Mouse (Mus musculus): Measurements from ENCODE around the gene Tmem115. TPM values are rescaled to one million over a fixed set of nuclear protein-coding genes. Genes with fewer than 3 reads are reported as not detected.

Gene Tmem115
- polyA plus RNA-seq, 1 experiment from 2014 or later, result 41.3 TPM

DNA sequence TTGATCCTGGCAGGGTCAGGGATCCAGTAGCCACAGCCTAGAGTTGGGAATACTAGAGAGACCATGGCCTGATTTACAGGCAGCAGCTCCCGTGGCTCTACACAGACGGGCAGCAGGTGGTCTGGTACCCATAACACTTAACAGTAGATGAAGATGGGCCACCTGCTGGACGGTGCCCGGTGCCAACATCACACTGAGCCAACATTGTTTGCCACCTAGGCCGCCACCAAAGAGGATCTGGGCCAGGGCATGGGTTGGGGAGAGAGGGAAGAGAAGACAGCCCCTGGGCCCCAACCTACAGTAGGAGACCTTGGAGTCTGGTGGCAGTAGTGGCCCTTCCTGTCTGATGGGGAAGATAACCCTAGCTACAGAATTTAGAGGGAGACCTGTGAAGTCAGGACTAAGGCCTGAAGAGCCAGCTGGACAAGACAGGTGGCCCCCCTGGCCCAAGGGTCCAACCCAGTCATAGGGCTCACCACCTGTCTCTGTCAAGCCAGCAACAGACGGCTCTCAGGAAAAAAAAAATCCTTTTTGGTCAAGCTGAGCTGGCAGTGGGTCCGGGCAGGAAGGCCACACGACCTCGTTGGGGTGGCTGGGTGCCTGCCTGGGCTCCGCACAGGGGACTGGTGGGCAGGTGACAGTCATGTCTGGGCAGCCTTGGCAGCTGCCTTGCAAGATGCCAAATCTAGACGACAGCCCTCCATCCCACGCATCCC, 31.5 kb upstream of the Tmem115 start:
- ATAC-seq, result no peak
- no peak overlapping the region for H3K27ac ChIP-seq

DNA sequence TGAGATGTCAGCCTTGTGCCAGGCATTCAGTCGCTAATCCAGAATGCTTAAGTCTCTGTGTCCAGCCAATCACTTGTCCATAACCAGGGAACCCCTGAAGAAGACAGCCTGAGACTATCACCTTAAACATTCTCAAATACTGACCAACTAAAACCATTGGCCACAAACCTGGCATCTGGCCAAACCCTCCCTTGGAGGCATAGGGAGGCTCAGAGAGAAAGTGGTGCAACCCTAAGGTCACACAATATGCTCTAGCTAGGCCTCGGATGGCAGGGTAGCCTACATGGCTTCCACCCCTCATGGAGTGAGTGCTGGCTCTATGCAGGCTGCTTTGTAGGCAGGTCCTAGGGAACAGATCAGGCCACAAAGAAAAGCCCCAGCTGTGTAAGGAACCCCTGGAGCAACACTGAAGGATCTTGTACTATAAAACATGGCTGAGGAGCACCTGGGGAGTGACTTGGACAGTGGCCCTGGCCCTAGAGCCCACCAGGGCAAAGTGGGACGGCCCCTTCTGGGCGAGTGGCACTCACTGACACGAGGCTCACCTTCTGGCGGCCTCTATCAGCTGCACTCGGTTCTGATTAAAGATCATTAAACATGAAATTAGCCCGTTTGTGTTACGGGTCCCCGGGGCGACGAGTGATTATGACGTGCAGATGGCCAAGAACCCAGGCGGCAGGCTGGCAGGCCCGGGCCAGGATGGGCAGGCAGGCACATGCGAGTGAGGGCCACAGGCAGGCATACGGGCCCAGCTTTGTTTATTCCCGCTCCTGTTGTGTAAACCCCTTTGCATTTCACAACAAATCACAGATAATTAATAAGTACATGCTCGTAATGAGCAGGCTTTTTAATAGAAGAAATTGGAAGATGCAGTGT, 28.8 kb upstream of the Tmem115 start:
- 54% methylated on average over 19 of the region's 19 CpGs for WGBS
- H3K36me3 ChIP-seq, result 0 out of 2 replicates have a peak, but pooled peaks cover 6% of the 10 kb centered on the region

More for the DNA sequence above, 31.5 kb upstream of the Tmem115 start:
- Histone ChIP-seq H3K4me3 (replicated peaks) (no peak overlapping the region), H3K9ac (replicated peaks) (no peak overlapping the region), H3K9me3 (no peaks in the 10 kb centered on the region), H3K27me3 (no peaks in the 10 kb centered on the region), H3K4me2 (replicated peaks) (no peak overlapping the region), H3K36me3 (peaks cover 17% of the 10 kb centered on the region), H3K4me1 (replicated peaks) (peaks cover 39% of the 10 kb centered on the region)
- 90% methylated on average over 12 of the region's 12 CpGs for WGBS

DNA sequence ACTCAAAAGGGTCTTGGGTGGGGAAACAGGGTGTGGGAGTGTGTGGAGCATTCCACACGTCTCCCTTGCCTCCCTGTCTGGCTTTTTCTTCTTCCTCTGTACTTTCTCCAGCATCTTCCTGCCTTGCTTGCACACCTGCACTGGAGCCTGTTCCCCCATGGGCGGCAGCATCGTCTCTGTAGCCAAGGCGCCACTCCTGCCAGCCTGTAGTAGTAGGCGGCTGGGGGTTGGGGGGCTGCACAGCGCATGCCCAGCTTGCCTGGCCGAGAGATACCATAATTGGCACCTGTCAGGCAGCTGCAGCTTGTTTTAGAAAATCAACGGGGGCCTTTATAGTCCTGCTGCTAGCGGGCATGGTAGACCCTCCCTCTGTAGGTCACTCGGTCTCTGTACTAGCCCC, 25.5 kb upstream of the Tmem115 start:
- H3K4me1 ChIP-seq (replicated peaks), result peaks cover 99% of the 10 kb centered on the region
- no peak overlapping the region for H3K9ac ChIP-seq (replicated peaks)

More for the DNA sequence above, 28.8 kb upstream of the Tmem115 start:
- H3K4me3 ChIP-seq (replicated peaks), result no peak overlapping the region
- H3K27me3 ChIP-seq, result no peaks in the 10 kb centered on the region
- no peak for ATAC-seq
- peaks cover 66% of the 10 kb centered on the region for H3K4me1 ChIP-seq (replicated peaks)
- H3K27ac ChIP-seq, result peak overlapping the region; percentile 68
- H3K9ac ChIP-seq (replicated peaks), result 0 out of 2 replicates have a peak overlapping the region, but pooled peaks have one; percentile 1
- H3K9me3 ChIP-seq, result no peaks in the 10 kb centered on the region
- no peak overlapping the region for H3K4me2 ChIP-seq (replicated peaks)

DNA sequence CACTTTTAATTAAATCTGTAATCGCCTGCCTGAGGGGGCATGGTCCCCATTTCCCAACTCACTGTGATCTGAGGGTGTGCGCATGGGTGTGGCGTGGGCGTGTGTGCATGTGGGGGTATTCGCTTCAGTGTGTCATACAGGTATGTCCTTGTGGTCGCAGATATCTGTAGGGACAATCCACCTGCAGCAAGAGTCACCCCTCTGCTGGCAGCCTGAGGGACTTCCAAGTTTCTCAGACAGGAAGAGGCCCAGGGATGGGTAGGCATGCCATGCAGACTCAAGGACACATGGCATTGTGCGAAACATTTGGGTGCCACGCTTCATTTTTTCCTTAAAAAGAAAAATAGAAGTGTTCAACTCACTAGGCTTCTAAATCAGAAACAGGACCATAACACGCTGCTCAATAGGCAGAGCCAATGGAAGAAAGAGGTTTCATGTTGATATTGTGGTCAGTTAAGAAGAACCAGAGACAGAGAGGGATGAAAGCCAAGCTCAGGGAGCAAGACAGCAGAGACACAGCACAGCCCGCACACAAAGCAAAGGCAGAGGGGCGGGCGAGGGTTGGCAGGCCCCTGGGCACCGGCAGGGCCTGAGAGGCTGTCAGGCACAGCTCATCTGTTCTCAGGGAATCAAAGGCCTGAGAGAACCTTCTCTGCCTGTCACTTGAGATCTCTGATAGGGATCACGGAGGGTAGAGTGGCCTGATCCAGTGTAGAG, 23.2 kb upstream of the Tmem115 start:
- Histone ChIP-seq H3K36me3 (0 out of 2 replicates have a peak, but pooled peaks cover 3% of the 10 kb centered on the region), H3K27ac (peak overlapping the region; percentile 82), H3K27me3 (no peaks in the 10 kb centered on the region), H3K4me2 (replicated peaks) (no peak overlapping the region), H3K9ac (replicated peaks) (no peak overlapping the region), H3K4me1 (replicated peaks) (peaks cover 87% of the 10 kb centered on the region), H3K9me3 (no peaks in the 10 kb centered on the region), H3K4me3 (replicated peaks) (no peak overlapping the region)
- WGBS, result 87% methylated on average over 14 of the region's 14 CpGs
- no peak for ATAC-seq

More for the DNA sequence above, 25.5 kb upstream of the Tmem115 start:
- Histone ChIP-seq H3K36me3 (0 out of 2 replicates have a peak, but pooled peaks cover 3% of the 10 kb centered on the region), H3K27me3 (no peaks in the 10 kb centered on the region), H3K27ac (peak overlapping the region; percentile 63), H3K4me3 (replicated peaks) (no peak overlapping the region), H3K9me3 (no peaks in the 10 kb centered on the region), H3K4me2 (replicated peaks) (no peak overlapping the region)
- peak; percentile 34; the same call in 1 of the 2 replicates for ATAC-seq
- WGBS, result 29% methylated on average over 10 of the region's 10 CpGs

DNA sequence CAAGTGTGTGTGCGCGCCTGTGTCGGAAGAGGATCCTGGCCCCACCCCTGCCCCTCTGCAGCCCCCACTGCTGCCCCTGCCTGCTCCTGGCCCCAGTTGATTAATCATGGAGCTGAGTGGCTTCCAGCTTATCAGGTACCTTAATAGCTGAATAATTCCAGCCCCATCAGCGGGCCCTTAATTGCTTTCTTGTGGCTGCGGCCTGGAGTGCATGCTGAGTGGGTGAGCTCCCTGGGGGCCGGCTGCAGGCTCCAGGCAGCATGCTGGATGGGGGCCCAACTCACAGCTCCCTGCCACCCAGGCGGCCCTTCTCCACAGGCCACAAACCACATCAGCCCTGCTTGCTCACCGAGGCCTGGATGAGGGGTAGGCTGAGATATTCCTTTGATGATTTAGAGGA, 22.3 kb upstream of the Tmem115 start:
- Histone ChIP-seq H3K27ac (peak overlapping the region; percentile 82), H3K4me1 (replicated peaks) (peaks cover 78% of the 10 kb centered on the region), H3K4me2 (replicated peaks) (no peak overlapping the region), H3K9me3 (no peaks in the 10 kb centered on the region), H3K4me3 (replicated peaks) (no peak overlapping the region), H3K9ac (replicated peaks) (no peak overlapping the region), H3K36me3 (0 out of 2 replicates have a peak, but pooled peaks cover 5% of the 10 kb centered on the region), H3K27me3 (no peaks in the 10 kb centered on the region)
- ATAC-seq, result peak; percentile 0; the same call in 1 of the 2 replicates
- 52% methylated on average over 8 of the region's 8 CpGs for WGBS

DNA sequence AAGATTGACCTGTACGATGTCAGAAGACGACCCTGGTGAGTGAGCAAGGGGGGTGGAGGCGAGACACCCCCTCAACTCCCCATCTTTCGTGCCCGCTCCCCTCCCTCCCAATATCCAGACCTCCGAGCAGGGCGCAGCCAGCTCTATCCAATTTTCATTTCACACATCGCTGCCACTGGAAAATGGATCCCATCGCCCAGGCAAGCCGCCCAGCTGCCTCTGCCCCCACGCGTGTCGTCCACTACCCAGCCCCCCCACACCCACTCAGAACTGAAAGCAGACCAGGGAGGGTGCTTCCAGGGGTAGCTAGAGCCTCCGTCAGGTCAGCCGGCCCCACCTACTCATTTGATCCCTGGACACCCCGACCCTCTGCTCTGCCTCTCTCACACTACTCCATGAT, 21.4 kb upstream of the Tmem115 start:
- Histone ChIP-seq H3K36me3 (peaks cover 11% of the 10 kb centered on the region; the same call in 1 of the 2 replicates), H3K9me3 (no peaks in the 10 kb centered on the region), H3K4me1 (replicated peaks) (peaks cover 69% of the 10 kb centered on the region), H3K27me3 (no peaks in the 10 kb centered on the region), H3K4me3 (replicated peaks) (no peak overlapping the region), H3K27ac (peak overlapping the region; percentile 82), H3K9ac (replicated peaks) (no peak overlapping the region), H3K4me2 (replicated peaks) (no peak overlapping the region)
- ATAC-seq, result no peak
- WGBS, result 51% methylated on average over 16 of the region's 16 CpGs

DNA sequence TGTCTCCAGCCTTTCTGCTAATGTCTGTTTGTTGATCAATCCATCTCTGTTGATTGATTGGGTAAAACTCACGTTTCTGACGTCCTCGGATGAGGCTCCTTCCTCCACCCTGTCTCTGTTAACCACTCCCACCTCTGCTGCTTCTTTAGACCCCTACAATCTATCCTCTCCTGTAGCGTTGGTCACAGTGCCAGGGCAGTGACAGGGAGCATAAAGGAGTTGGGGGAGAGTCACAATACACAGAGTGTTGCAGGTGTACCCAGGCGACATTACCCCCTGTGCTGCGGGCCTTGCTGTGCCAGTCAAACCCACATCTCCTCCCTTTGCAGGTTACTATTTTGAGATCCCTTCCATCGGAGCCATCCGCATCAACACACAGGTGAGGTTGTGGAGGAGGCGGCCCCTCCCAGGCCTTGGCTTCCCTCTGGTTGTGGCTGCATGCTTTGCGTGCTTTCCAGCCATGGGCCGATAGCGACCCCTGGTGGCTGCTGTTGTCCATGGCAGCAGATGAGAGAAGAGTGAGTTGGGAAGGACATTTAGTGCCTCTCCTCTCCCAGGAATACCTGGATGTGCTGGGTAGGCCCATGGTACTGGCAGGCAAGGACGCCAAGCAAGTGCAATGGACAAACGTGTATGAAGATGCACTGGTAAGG, 19.3 kb upstream of the Tmem115 start:
- Histone ChIP-seq H3K36me3 (peaks cover 20% of the 10 kb centered on the region), H3K4me2 (replicated peaks) (no peak overlapping the region), H3K27me3 (no peaks in the 10 kb centered on the region), H3K27ac (peak overlapping the region; percentile 5; the same call in 1 of the 2 replicates), H3K4me3 (replicated peaks) (no peak overlapping the region), H3K9ac (replicated peaks) (no peak overlapping the region), H3K9me3 (no peaks in the 10 kb centered on the region), H3K4me1 (replicated peaks) (peaks cover 48% of the 10 kb centered on the region)
- 27% methylated on average over 14 of the region's 14 CpGs for WGBS
- ATAC-seq, result peak; percentile 60

DNA sequence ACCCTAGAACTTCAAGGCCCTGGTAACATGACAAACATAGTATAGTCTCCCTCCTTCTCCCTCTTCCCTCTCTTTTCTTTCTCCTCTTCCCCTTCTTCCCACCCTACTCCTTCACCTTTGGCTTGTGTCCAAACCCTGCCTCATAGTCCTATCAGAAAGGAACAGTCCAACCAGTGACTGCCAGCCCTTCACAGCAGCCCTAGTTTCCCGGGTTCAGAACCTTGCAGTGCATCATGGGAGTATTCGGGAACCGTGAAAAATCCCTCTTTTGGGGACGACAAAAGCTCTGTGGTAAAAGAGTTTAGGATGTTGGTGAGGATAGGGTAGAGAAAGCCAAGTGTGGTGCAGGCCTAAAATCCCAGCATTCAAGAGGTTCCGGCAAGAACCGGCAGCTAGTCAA, 13.4 kb upstream of the Tmem115 start:
- WGBS, result 28% methylated on average over 6 of the region's 6 CpGs
- Histone ChIP-seq H3K27ac (peak overlapping the region; percentile 4), H3K4me2 (replicated peaks) (no peak overlapping the region), H3K4me1 (replicated peaks) (peaks cover 28% of the 10 kb centered on the region), H3K36me3 (peaks cover 32% of the 10 kb centered on the region), H3K9me3 (no peaks in the 10 kb centered on the region), H3K4me3 (replicated peaks) (no peak overlapping the region), H3K9ac (replicated peaks) (no peak overlapping the region), H3K27me3 (peaks cover 11% of the 10 kb centered on the region)
- no peak for ATAC-seq

DNA sequence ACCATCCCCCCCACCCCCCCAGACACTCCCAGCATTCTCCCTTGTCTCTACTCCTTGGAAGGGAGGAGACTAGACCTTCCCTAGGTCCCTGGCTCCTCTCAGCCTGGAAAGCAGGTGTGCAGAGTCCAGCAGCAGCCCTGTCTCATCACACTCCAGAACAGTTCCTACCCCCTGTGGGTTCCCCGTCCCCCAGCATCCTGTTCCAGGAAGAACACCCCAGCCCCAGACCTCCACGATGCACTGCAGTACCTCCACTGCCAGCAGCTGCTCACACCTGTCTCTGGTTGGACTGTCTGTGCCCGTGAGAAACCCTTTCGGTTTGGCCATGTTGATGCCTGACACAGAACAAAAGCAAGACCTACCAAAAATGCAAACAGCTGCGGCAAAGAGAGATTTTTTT, 12.6 kb upstream of the Tmem115 start:
- ATAC-seq, result 0 out of 2 replicates have a peak, but pooled peaks have one; percentile 5
- H3K9me3 ChIP-seq, result no peaks in the 10 kb centered on the region
- H3K4me3 ChIP-seq (replicated peaks), result no peak overlapping the region
- 67% methylated on average over 5 of the region's 5 CpGs for WGBS
- peak overlapping the region; percentile 4 for H3K27ac ChIP-seq
- H3K4me2 ChIP-seq (replicated peaks), result no peak overlapping the region
- peaks cover 32% of the 10 kb centered on the region for H3K36me3 ChIP-seq
- H3K9ac ChIP-seq (replicated peaks), result no peak overlapping the region
- H3K4me1 ChIP-seq (replicated peaks), result peaks cover 30% of the 10 kb centered on the region
- peaks cover 20% of the 10 kb centered on the region for H3K27me3 ChIP-seq

DNA sequence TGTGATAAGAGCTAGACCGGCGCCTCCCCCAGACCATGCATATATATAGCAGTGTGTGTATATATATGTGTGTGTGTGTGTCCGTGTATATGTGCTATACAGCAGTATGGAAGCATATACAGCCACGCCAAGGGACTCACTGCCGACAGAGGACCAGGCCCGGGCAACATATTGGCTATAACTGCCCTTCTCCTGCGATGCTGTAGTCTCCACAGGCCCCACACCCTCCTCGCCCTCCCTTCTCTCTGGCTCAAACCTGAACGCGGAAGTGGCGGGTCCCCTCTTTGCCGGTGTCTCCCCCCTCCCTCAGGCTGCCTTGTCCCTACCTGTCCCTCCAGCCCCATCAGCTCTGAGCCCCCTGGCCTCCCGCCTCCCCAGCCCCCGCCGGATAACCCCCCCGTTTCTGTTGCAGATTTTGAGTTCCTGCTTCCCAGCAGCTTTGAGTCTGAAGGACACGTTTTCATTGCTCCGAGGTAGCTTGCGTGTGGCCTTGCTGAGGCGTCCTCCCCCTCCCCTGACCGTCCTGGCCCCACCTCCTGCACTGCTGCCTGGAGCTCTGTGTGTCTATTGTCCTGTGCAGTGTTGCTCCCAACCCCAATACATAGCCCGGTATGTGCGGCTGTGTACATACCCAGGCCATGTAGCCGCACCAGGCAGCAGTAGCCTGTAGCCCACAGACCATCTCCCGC, 11.9 kb upstream of the Tmem115 start:
- Histone ChIP-seq H3K27ac (peak overlapping the region; percentile 68), H3K4me1 (replicated peaks) (peaks cover 37% of the 10 kb centered on the region), H3K27me3 (peaks cover 27% of the 10 kb centered on the region), H3K36me3 (peaks cover 30% of the 10 kb centered on the region), H3K9ac (replicated peaks) (peak overlapping the region; percentile 55), H3K4me3 (replicated peaks) (no peak overlapping the region), H3K9me3 (no peaks in the 10 kb centered on the region), H3K4me2 (replicated peaks) (peak overlapping the region; percentile 28)
- peak; percentile 62 for ATAC-seq
- 19% methylated on average over 23 of the region's 25 CpGs for WGBS

DNA sequence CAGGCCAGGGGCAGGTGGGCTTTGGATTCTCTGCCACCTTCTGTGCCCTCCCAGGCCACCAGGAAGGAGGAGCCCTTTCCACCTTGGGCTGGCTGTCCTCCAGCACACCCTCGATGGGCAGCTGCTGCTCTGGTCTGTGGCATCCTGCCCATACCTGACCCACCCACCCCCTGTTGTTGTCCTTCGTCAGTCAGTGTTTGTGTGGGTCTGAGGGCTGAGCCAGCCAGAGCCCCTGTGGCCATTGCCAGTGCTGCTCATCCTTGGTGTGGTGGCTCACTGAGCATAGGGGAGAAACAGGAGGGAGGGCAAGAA, 11.4 kb upstream of the Tmem115 start:
- 39% methylated on average over 2 of the region's 2 CpGs for WGBS
- ATAC-seq, result peak; percentile 31
- Histone ChIP-seq H3K9me3 (no peaks in the 10 kb centered on the region), H3K27me3 (peaks cover 32% of the 10 kb centered on the region), H3K4me3 (replicated peaks) (no peak overlapping the region), H3K4me1 (replicated peaks) (peaks cover 41% of the 10 kb centered on the region), H3K4me2 (replicated peaks) (peak overlapping the region; percentile 28), H3K36me3 (peaks cover 25% of the 10 kb centered on the region), H3K9ac (replicated peaks) (peak overlapping the region; percentile 55), H3K27ac (peak overlapping the region; percentile 68)
